Mouse (Mus musculus) lung, postnatal 4 days (tissue): ENCODE measurements around the gene Coq4.

Experiments
- DNase-seq, 2 experiments: peaks; one replicate each; pipeline ENCODE4 v3.0.0; 2021

Gene Coq4

GRCm38 (mm10) chr2:29802075-29802826, 15.0 kb downstream of the Coq4 start, which contains the start of gene Slc27a4:
Slc27a4 (plus strand) TSS chr2:29802634.
- DNase-seq = peak; percentile 96 to 97

- no peak for DNase-seq
Measured at GRCm38 (mm10) chr2:29802827-29803201, 15.5 kb downstream of the Coq4 start.

- DNase-seq = peak in 1 of 2 experiments; percentile 52
Measured at GRCm38 (mm10) chr2:29803400-29803831, 16.1 kb downstream of the Coq4 start.

- DNase-seq = peak in 1 of 2 experiments; percentile 17
Measured at GRCm38 (mm10) chr2:29815678-29816371, 28.5 kb downstream of the Coq4 start.

GRCm38 (mm10) chr2:29817426-29818232, 30.3 kb downstream of the Coq4 start:
- peak; percentile 79 to 89 for DNase-seq

GRCm38 (mm10) chr2:29819363-29819762, 32.1 kb downstream of the Coq4 start:
- DNase-seq = no peak

GRCm38 (mm10) chr2:29820025-29820817, 32.9 kb downstream of the Coq4 start, which contains the start of gene Urm1:
Urm1 (plus strand) TSS chr2:29820075.
- peak; percentile 80 to 88 for DNase-seq

GRCm38 (mm10) chr2:29826318-29826925, 39.1 kb downstream of the Coq4 start:
- no peak for DNase-seq

GRCm38 (mm10) chr2:29826926-29827708, 39.8 kb downstream of the Coq4 start:
- peak; percentile 96 to 98 for DNase-seq

GRCm38 (mm10) chr2:29827709-29828024, 40.4 kb downstream of the Coq4 start:
- no peak for DNase-seq

GRCm38 (mm10) chr2:29831106-29831505, 43.8 kb downstream of the Coq4 start:
- no peak for DNase-seq

- DNase-seq = no peak
Measured at GRCm38 (mm10) chr2:29833796-29834195, 46.5 kb downstream of the Coq4 start.

GRCm38 (mm10) chr2:29835391-29835899, 48.2 kb downstream of the Coq4 start:
- DNase-seq = no peak

- DNase-seq = no peak
Measured at GRCm38 (mm10) chr2:29839460-29839859, 52.2 kb downstream of the Coq4 start.

- DNase-seq = no peak
Measured at GRCm38 (mm10) chr2:29843231-29844105, 56.2 kb downstream of the Coq4 start.

- DNase-seq = no peak
Measured at GRCm38 (mm10) chr2:29844115-29844514, 56.8 kb downstream of the Coq4 start.

GRCm38 (mm10) chr2:29844661-29845060, 57.4 kb downstream of the Coq4 start:
- DNase-seq = no peak

GRCm38 (mm10) chr2:29845636-29846035, 58.3 kb downstream of the Coq4 start:
- no peak for DNase-seq

GRCm38 (mm10) chr2:29846061-29846853, 59.0 kb downstream of the Coq4 start:
- no peak for DNase-seq
